Mouse (Mus musculus) limb, embryonic 15.5 days (tissue): ENCODE results near the gene Gm5767. TPM values are rescaled to one million over a fixed set of nuclear protein-coding genes. Genes with fewer than 3 reads are reported as not detected.
A peak's percentile ranks its signal among the peaks of the same experiment; 100 is the strongest.

Experiments used
- ATAC-seq: fragments of 200-750 bp; cut with Nextera tagmentation; 2 replicates; pipeline ENCODE4 v1.8.0; 2017; ENCODE audit warnings: low read depth, moderate TSS enrichment; ENCODE audit not compliant: insufficient number of reproducible peaks, low FRiP score, low TSS enrichment
- H3K27ac ChIP-seq: fragments of 300-500 bp; sonication (generic); 2 replicates; pipeline ENCODE4 v1.5.1; 2015; ENCODE audit warnings: moderate library complexity, mild to moderate bottlenecking, inconsistent platforms
- H3K27me3 ChIP-seq: fragments of 300-500 bp; sonication (generic); 2 replicates; pipeline ENCODE4 v1.6.1; 2015; ENCODE audit warnings: inconsistent platforms
- H3K36me3 ChIP-seq: fragments of 300-500 bp; sonication (generic); 2 replicates; pipeline ENCODE4 v1.6.1; 2015; ENCODE audit warnings: inconsistent platforms
- H3K4me1 ChIP-seq: fragments of 300-500 bp; sonication (generic); 2 replicates; pipeline ENCODE4 v1.6.1; 2015; ENCODE audit warnings: inconsistent platforms
- H3K4me2 ChIP-seq: fragments of 300-500 bp; sonication (generic); 2 replicates; pipeline ENCODE4 v1.6.1; 2015; ENCODE audit warnings: mild to moderate bottlenecking, inconsistent platforms
- H3K4me3 ChIP-seq: fragments of 300-500 bp; sonication (generic); 2 replicates; pipeline ENCODE4 v1.5.1; 2015; ENCODE audit warnings: mild to moderate bottlenecking, inconsistent platforms
- H3K9ac ChIP-seq: fragments of 300-500 bp; sonication (generic); 2 replicates; pipeline ENCODE4 v1.6.1; 2015; ENCODE audit warnings: inconsistent platforms
- H3K9me3 ChIP-seq: fragments of 300-500 bp; sonication (generic); 2 replicates; pipeline ENCODE4 v1.6.1; 2016; ENCODE audit warnings: inconsistent platforms
- WGBS: fragments of 180-500 bp; shearing (Covaris S2); methylation state at CpG from one replicate; pipeline ENCODE4 v1.1.7; 2015; 5-methylcytosine and 5-hydroxymethylcytosine counted together
- polyA plus RNA-seq: library from polyadenylated mRNA; unstranded; fragments of >200 nt; fragmentation: Nextera tagmentation; extraction: Ambion mirVana; gene quantifications from 2 replicates; pipeline ENCODE4 v1.2.1, GENCODE M21; 2015

Gm5767 gene
- polyA plus RNA-seq, 1 experiment from 2014 or later = 0.32 TPM

DNA sequence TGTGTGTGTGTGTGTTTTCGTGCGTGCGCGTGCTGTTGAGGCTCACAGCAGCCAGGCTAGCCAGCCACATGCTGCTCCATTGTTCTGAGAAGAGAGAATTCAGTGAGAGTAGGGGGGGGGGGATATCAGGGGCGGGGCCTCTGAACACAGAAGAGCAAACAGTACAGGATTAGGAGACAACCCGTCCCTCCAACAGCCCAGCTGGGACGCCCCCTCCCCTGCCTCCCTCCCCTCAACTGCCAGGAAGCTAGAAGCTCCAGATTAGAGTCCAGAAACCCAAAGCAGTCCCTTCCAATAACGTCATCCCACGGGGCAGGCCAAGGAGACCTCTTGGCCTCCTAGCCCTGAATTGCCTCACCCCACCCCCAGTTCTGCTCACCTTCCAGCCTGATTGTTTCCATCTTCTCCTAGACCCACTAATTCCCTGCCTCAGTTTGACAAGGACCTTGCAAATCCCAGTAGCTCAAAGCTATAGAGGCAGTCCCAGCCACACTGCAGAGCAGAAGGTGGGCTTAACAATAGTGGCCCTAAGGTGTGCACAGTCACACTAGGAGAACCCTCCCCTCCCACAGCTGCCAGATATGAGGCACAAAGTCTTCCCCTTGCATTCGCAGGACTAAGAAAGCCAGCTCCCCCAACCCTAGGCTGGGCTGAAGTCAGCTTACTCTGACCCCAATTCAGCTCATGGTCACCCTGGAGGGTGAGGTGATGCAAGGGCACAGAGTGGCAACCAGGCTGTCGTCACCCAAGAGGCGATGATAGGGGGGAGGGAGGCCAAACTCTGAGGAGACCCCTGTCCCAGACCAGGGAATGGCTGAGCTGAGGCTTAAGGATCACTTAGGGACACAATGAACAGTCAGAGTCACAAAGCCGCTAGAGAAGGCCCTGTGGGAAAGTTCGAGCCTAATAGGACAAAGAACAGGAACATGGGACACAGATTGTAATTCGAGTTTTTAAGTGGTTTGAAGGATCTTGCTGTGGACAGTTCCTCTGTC, 10.2 kb upstream of the Gm5767 start:
- no peak overlapping the region for H3K27ac ChIP-seq
- no peaks in the 10 kb centered on the region for H3K9me3 ChIP-seq
- peak overlapping the region; percentile 89 for H3K4me2 ChIP-seq
- no peak overlapping the region for H3K9ac ChIP-seq
- peaks cover 62% of the 10 kb centered on the region for H3K4me1 ChIP-seq
- 0 out of 2 replicates have a peak, but pooled peaks cover 3% of the 10 kb centered on the region for H3K27me3 ChIP-seq
- no peak for ATAC-seq
- peaks cover 7% of the 10 kb centered on the region; the same call in 1 of the 2 replicates for H3K36me3 ChIP-seq
- peak overlapping the region; percentile 72 for H3K4me3 ChIP-seq
- WGBS = 9% methylated on average over 15 of the region's 15 CpGs

GRCm38 (mm10) chr16:8671551-8672349, 8.8 kb upstream of the Gm5767 start, which contains the start of gene Carhsp1:
Gene Carhsp1, minus strand, starts transcription at chr16:8672155.
- H3K27me3 ChIP-seq = 0 out of 2 replicates have a peak, but pooled peaks cover 3% of the 10 kb centered on the region
- no peaks in the 10 kb centered on the region for H3K9me3 ChIP-seq
- peak within 1 kb of the TSS; percentile 86 for H3K27ac ChIP-seq
- peaks cover 52% of the 10 kb centered on the region for H3K4me1 ChIP-seq
- peaks cover 4% of the 10 kb centered on the region; the same call in 1 of the 2 replicates for H3K36me3 ChIP-seq
- under 1% methylated on average over 67 of the region's 67 CpGs for WGBS
- peak within 1 kb of the TSS; percentile 89 for H3K4me2 ChIP-seq
- peak within 1 kb of the TSS; percentile 72 for H3K4me3 ChIP-seq
- H3K9ac ChIP-seq = peak within 1 kb of the TSS; percentile 40; the same call in 1 of the 2 replicates
- ATAC-seq = peak; percentile 90

- no peak for ATAC-seq
- H3K4me1 ChIP-seq = peaks cover 50% of the 10 kb centered on the region
- 0 out of 2 replicates have a peak overlapping the region, but pooled peaks have one; percentile 26 for H3K9ac ChIP-seq
- no peaks in the 10 kb centered on the region for H3K9me3 ChIP-seq
- H3K27ac ChIP-seq = no peak overlapping the region
- 0 out of 2 replicates have a peak, but pooled peaks cover 3% of the 10 kb centered on the region for H3K27me3 ChIP-seq
- peak overlapping the region; percentile 72 for H3K4me3 ChIP-seq
- peak overlapping the region; percentile 89 for H3K4me2 ChIP-seq
- H3K36me3 ChIP-seq = peaks cover 4% of the 10 kb centered on the region; the same call in 1 of the 2 replicates
- under 1% methylated on average over 18 of the region's 18 CpGs for WGBS
Measured at GRCm38 (mm10) chr16:8672350-8672687, 8.3 kb upstream of the Gm5767 start.

GRCm38 (mm10) chr16:8672811-8673210, 7.8 kb upstream of the Gm5767 start:
- H3K4me2 ChIP-seq = 0 out of 2 replicates have a peak overlapping the region, but pooled peaks have one; percentile 89
- no peak for ATAC-seq
- H3K36me3 ChIP-seq = peaks cover 4% of the 10 kb centered on the region; the same call in 1 of the 2 replicates
- H3K9ac ChIP-seq = no peak overlapping the region
- H3K4me1 ChIP-seq = peaks cover 45% of the 10 kb centered on the region
- no peak overlapping the region for H3K4me3 ChIP-seq
- no peaks in the 10 kb centered on the region for H3K9me3 ChIP-seq
- H3K27me3 ChIP-seq = 0 out of 2 replicates have a peak, but pooled peaks cover 3% of the 10 kb centered on the region
- H3K27ac ChIP-seq = no peak overlapping the region

DNA sequence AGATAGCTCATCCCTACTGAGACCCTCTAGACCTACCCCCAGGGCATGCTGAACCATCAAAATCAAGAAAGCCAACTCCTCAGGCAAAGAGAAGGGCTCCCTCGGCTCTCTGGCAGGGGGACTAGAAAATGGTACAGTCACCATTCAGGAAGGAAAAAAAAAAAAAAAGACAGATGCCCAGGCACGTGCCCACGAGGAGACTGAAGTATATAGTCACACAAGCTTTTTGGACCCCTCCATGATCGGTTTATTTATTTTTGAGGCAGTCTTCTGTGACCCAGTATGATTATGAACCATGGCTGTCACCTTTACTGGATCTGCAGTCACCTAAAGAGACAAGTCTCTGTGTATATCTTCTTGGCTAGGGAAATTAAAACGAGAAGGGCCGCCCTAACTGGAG, 7.2 kb upstream of the Gm5767 start:
- Histone ChIP-seq H3K4me1 (peaks cover 40% of the 10 kb centered on the region), H3K27ac (no peak overlapping the region), H3K9me3 (no peaks in the 10 kb centered on the region), H3K4me2 (no peak overlapping the region), H3K36me3 (peaks cover 4% of the 10 kb centered on the region; the same call in 1 of the 2 replicates), H3K4me3 (no peak overlapping the region), H3K9ac (no peak overlapping the region), H3K27me3 (0 out of 2 replicates have a peak, but pooled peaks cover 3% of the 10 kb centered on the region)
- no peak for ATAC-seq
- WGBS = 66% methylated on average over 6 of the region's 6 CpGs

- no peak overlapping the region for H3K27ac ChIP-seq
- H3K36me3 ChIP-seq = no peaks in the 10 kb centered on the region
- no peak for ATAC-seq
- no peak overlapping the region for H3K4me3 ChIP-seq
- 0 out of 2 replicates have a peak, but pooled peaks cover 3% of the 10 kb centered on the region for H3K27me3 ChIP-seq
- H3K4me1 ChIP-seq = peaks cover 33% of the 10 kb centered on the region
- H3K9ac ChIP-seq = no peak overlapping the region
- 3% methylated on average over 8 of the region's 8 CpGs for WGBS
- no peak overlapping the region for H3K4me2 ChIP-seq
- H3K9me3 ChIP-seq = no peaks in the 10 kb centered on the region
Measured at GRCm38 (mm10) chr16:8674165-8674564, 6.4 kb upstream of the Gm5767 start.

DNA sequence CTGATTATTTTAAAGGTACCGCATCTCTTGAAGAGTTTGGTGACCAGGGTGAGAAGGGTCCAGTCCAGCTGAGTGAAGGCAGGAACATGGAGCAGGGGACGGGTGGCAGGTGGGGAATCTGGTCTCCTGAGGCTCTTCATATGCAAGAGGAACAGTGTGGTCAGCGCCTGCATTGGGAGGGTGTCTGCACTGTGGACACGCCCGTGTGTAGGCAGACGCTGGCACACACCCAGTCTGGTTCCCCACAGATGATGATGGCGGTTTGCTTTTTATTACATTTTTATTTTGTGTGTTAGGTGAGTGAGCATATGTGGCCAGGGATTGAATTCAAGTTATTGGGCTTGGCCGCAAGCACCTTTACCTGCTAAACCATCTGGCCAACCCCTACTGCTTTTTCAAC, 5.0 kb upstream of the Gm5767 start:
- peaks cover 19% of the 10 kb centered on the region for H3K4me1 ChIP-seq
- no peak overlapping the region for H3K9ac ChIP-seq
- H3K36me3 ChIP-seq = no peaks in the 10 kb centered on the region
- no peaks in the 10 kb centered on the region for H3K9me3 ChIP-seq
- 0 out of 2 replicates have a peak, but pooled peaks cover 3% of the 10 kb centered on the region for H3K27me3 ChIP-seq
- 73% methylated on average over 8 of the region's 8 CpGs for WGBS
- H3K4me2 ChIP-seq = no peak overlapping the region
- no peak overlapping the region for H3K27ac ChIP-seq
- ATAC-seq = no peak
- no peak overlapping the region for H3K4me3 ChIP-seq

- Histone ChIP-seq H3K4me2 (no peak overlapping the region), H3K36me3 (no peaks in the 10 kb centered on the region), H3K27ac (no peak overlapping the region), H3K4me3 (no peak overlapping the region), H3K27me3 (0 out of 2 replicates have a peak, but pooled peaks cover 3% of the 10 kb centered on the region), H3K9ac (no peak overlapping the region), H3K9me3 (no peaks in the 10 kb centered on the region), H3K4me1 (peaks cover 12% of the 10 kb centered on the region; the same call in 1 of the 2 replicates)
- 74% methylated on average over 2 of the region's 2 CpGs for WGBS
- no peak for ATAC-seq
Measured at GRCm38 (mm10) chr16:8676228-8676627, 4.3 kb upstream of the Gm5767 start.

- no peak overlapping the region for H3K4me3 ChIP-seq
- WGBS = 54% methylated on average over 4 of the region's 4 CpGs
Measured at GRCm38 (mm10) chr16:8676800-8677199, 3.8 kb upstream of the Gm5767 start.

GRCm38 (mm10) chr16:8678035-8678434, 2.5 kb upstream of the Gm5767 start:
- no peak overlapping the region for H3K4me3 ChIP-seq
- no peak for ATAC-seq
- 51% methylated on average over 5 of the region's 5 CpGs for WGBS

More at GRCm38 (mm10) chr16:8676800-8677199, 3.8 kb upstream of the Gm5767 start:
- H3K4me1 ChIP-seq = 0 out of 2 replicates have a peak, but pooled peaks cover 6% of the 10 kb centered on the region
- H3K4me2 ChIP-seq = no peak overlapping the region
- H3K27ac ChIP-seq = no peak overlapping the region
- 0 out of 2 replicates have a peak, but pooled peaks cover 3% of the 10 kb centered on the region for H3K27me3 ChIP-seq
- no peaks in the 10 kb centered on the region for H3K9me3 ChIP-seq
- H3K36me3 ChIP-seq = no peaks in the 10 kb centered on the region
- no peak overlapping the region for H3K9ac ChIP-seq
- no peak for ATAC-seq

GRCm38 (mm10) chr16:8678676-8679075, 1.9 kb upstream of the Gm5767 start:
- Histone ChIP-seq H3K27ac (no peak overlapping the region), H3K36me3 (peaks cover 5% of the 10 kb centered on the region; the same call in 1 of the 2 replicates)

More at GRCm38 (mm10) chr16:8678035-8678434, 2.5 kb upstream of the Gm5767 start:
- Histone ChIP-seq H3K4me2 (no peak overlapping the region), H3K36me3 (no peaks in the 10 kb centered on the region), H3K27ac (no peak overlapping the region), H3K27me3 (no peaks in the 10 kb centered on the region), H3K9me3 (no peaks in the 10 kb centered on the region), H3K9ac (no peak overlapping the region), H3K4me1 (no peaks in the 10 kb centered on the region)

More at GRCm38 (mm10) chr16:8678676-8679075, 1.9 kb upstream of the Gm5767 start:
- Histone ChIP-seq H3K4me1 (no peaks in the 10 kb centered on the region), H3K9ac (no peak overlapping the region), H3K4me2 (no peak overlapping the region), H3K27me3 (no peaks in the 10 kb centered on the region), H3K4me3 (no peak overlapping the region), H3K9me3 (no peaks in the 10 kb centered on the region)
- WGBS = 75% methylated on average over 4 of the region's 4 CpGs
- ATAC-seq = no peak
